Mouse (Mus musculus): ENCODE data around the gene Pde11a. TPM values are rescaled to one million over a fixed set of nuclear protein-coding genes. Genes with fewer than 3 reads are reported as not detected.

The Pde11a gene
- polyA plus RNA-seq, 1 experiment from 2014 or later, result 0.18 TPM

DNA sequence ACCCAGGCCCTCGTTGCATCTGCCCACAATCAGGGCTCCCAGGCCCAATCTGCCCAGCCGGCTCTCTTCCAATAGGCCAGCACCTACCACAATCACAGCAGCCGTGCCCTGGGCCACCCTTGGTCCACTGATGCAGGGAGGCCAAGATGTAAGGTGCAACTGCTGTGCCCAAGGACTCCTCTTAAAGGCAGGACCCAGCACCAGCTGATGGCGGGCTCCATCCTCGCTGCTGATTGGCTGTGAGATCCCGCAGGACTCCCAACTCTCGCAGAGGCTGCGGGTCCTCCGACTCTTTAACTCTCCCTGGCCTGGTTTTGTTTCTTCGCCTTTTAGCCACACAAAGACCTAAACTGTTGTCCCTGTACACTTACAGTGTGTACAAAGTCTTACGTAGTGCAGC, 21.7 kb upstream of the Pde11a start, which contains the start of gene Cyct:
Gene Cyct (minus strand): TSS at position 225 of the 400 bp plus-strand sequence.
- Histone ChIP-seq H3K27ac (no peak within 1 kb of the TSS), H3K9ac (no peak within 1 kb of the TSS), H3K4me3 (no peak within 1 kb of the TSS), H3K27me3 (no peaks in the 10 kb centered on the region), H3K9me3 (replicated peaks) (no peaks in the 10 kb centered on the region), H3K4me2 (replicated peaks) (no peak within 1 kb of the TSS), H3K36me3 (no peaks in the 10 kb centered on the region), H3K4me1 (no peaks in the 10 kb centered on the region)
- ATAC-seq (ENCODE audit: low FRiP score), result no peak
- WGBS, result 88% methylated on average over 11 of the region's 11 CpGs

DNA sequence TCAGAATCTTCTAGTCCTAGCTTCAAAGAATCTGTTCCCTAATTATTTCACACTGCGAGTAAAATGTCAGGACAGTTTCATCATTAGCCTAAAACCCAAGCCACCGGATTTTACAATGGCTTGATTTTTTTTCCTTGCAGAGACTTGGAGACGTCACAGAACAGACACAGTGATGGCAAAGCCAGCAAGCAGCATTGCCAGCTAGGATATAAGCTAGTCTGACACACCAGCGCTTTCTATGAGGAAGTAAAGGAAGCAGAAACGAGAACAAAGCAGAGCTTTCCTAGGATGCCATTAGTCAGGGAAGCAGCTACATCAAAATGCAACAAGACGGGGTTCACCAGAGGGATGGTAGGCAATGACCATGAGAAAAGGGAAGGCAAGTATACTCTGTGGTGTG, 9.3 kb upstream of the Pde11a start:
- ATAC-seq (ENCODE audit: low FRiP score), result no peak
- Histone ChIP-seq H3K4me1 (no peaks in the 10 kb centered on the region), H3K9me3 (replicated peaks) (no peaks in the 10 kb centered on the region), H3K4me3 (no peak overlapping the region), H3K27me3 (no peaks in the 10 kb centered on the region), H3K4me2 (replicated peaks) (no peak overlapping the region), H3K9ac (no peak overlapping the region), H3K36me3 (no peaks in the 10 kb centered on the region), H3K27ac (no peak overlapping the region)
- WGBS, result 82% methylated on average over 6 of the region's 6 CpGs

DNA sequence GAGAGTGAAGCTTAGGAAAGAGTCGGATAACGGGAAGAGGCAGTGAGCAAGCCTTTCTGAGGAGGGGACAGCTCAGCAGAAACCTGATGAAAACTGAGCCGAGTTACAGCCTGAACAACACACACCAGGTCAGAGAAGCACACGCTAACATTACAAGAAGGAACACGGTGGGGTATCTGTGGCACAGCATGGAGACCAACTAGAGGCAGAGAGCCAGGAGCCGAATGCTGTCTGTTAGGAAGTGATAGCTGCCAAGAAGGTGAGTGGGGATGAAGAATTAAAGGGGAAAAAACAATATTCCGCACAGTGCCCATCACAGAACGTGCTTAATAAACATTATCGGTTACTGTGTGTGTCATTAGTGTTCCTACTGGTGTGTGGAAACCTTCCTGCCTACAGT, 3.6 kb upstream of the Pde11a start:
- H3K27me3 ChIP-seq, result peaks cover 21% of the 10 kb centered on the region
- no peak overlapping the region for H3K9ac ChIP-seq
- no peak overlapping the region for H3K4me2 ChIP-seq (replicated peaks)
- peaks cover 10% of the 10 kb centered on the region for H3K4me1 ChIP-seq
- WGBS, result 86% methylated on average over 9 of the region's 9 CpGs
- H3K9me3 ChIP-seq (replicated peaks), result no peaks in the 10 kb centered on the region
- no peak overlapping the region for H3K27ac ChIP-seq
- no peak overlapping the region for H3K4me3 ChIP-seq
- no peak for ATAC-seq (ENCODE audit: low FRiP score)
- no peaks in the 10 kb centered on the region for H3K36me3 ChIP-seq

DNA sequence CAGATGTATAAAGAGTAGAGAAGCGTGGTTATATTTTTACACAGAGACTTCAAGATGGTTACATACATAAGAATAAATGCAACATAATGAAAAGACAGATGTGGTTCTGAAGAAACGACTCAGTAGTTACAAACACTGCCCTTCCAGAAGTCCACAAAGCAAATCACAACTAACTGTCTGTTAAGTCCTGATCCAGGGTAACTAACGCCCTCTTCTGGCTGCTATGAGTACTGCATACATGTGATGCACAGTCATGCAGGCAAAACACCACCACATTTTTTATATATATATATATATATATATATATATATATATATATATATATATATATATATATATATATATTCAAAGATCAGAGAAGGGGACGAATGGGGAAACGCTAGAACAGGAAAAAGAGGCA, 4.0 kb downstream of the Pde11a start:
- H3K27ac ChIP-seq, result no peak overlapping the region
- ATAC-seq (ENCODE audit: low FRiP score), result no peak
- WGBS, result 86% methylated on average over 5 of the region's 5 CpGs
- no peaks in the 10 kb centered on the region for H3K9me3 ChIP-seq (replicated peaks)
- no peak overlapping the region for H3K4me3 ChIP-seq
- peaks cover 10% of the 10 kb centered on the region for H3K4me1 ChIP-seq
- no peak overlapping the region for H3K9ac ChIP-seq
- no peak overlapping the region for H3K4me2 ChIP-seq (replicated peaks)
- H3K36me3 ChIP-seq, result no peaks in the 10 kb centered on the region
- H3K27me3 ChIP-seq, result peaks cover 19% of the 10 kb centered on the region

DNA sequence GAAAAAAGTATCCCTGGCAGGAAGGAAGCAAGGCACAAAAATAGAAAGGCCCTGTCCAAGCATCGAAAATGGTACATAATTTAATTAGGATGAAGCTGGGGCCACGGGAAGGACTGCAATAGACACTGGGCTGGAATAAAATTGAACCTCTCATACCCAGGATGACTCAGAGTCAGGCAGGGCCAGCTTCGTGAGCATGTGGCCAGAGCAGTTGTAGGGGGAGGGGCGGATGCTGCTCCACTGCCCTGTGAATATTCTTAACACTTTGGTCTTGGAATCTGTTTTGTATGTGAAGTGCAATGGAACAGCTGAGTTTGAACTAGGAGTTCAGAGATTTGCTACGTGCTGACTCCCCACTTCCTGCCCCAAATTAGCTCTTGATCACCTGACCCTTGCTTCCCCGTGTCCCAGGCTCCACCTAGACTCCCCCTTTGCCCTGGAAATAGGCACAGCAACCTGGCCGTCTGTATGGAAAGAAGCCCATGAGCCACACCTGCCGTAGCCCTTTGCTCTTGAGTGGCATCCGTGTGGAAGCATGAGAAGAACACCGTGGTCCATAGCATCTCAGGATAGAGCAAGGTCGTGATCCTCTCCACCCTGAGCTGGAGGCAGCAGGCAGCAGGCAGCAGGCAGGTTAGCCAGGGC, 6.3 kb downstream of the Pde11a start:
- ATAC-seq (ENCODE audit: low FRiP score), result no peak
- Histone ChIP-seq H3K36me3 (no peaks in the 10 kb centered on the region), H3K27me3 (no peaks in the 10 kb centered on the region; the same call in 1 of the 2 replicates), H3K9me3 (replicated peaks) (no peaks in the 10 kb centered on the region), H3K4me2 (replicated peaks) (no peak overlapping the region), H3K27ac (no peak overlapping the region), H3K4me3 (no peak overlapping the region), H3K4me1 (0 out of 2 replicates have a peak, but pooled peaks cover 2% of the 10 kb centered on the region), H3K9ac (no peak overlapping the region)
- WGBS, result 75% methylated on average over 11 of the region's 11 CpGs

DNA sequence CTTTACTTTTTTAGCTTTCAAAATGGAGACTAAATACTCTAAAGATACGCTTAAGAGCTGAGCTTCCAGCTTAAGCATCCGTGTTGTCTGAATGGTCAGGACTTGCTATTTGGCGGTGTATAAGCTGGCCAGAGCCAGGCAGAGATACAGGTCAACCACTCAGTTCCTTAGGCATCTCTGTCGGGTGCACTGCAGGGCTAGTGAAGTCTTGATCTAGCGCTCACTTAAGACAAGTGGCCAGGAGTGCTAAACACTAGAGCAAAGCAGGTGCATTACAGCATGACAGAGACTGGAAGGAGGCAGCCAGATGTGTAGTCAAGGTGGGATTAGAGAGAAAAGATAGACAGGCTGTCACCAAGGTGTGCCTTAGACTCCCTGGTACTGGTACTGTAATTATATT, 8.5 kb downstream of the Pde11a start:
- no peak for ATAC-seq (ENCODE audit: low FRiP score)
- Histone ChIP-seq H3K4me3 (no peak overlapping the region), H3K36me3 (no peaks in the 10 kb centered on the region), H3K9me3 (replicated peaks) (no peaks in the 10 kb centered on the region), H3K9ac (no peak overlapping the region), H3K4me2 (replicated peaks) (no peak overlapping the region), H3K4me1 (0 out of 2 replicates have a peak, but pooled peaks cover 2% of the 10 kb centered on the region), H3K27ac (no peak overlapping the region), H3K27me3 (no peaks in the 10 kb centered on the region)
- 90% methylated on average over 5 of the region's 5 CpGs for WGBS

DNA sequence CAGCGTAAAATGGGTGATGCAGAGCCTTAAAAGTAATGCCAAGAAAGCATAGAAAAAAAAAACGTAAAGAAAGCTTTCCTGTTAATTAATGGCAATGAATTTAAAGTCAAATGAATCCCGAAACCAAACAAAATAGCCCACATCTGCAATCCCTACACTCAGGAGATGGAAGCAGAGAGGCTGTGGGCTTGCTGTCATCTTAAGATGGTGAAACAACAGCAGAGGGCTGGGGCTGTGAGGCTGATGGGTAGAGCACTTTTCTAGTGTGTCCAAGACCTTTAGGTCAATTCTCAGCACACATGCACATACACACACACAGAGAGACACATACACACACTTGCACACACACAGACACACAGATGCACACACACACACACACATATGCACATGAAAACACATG, 12.4 kb downstream of the Pde11a start:
- no peaks in the 10 kb centered on the region for H3K36me3 ChIP-seq
- no peaks in the 10 kb centered on the region for H3K9me3 ChIP-seq (replicated peaks)
- no peak overlapping the region for H3K27ac ChIP-seq
- H3K4me2 ChIP-seq (replicated peaks), result no peak overlapping the region
- no peak overlapping the region for H3K9ac ChIP-seq
- H3K27me3 ChIP-seq, result no peaks in the 10 kb centered on the region
- H3K4me1 ChIP-seq, result 0 out of 2 replicates have a peak, but pooled peaks cover 2% of the 10 kb centered on the region
- 93% methylated on average over 3 of the region's 3 CpGs for whole genome bisulfite sequencing
- H3K4me3 ChIP-seq, result no peak overlapping the region
- ATAC-seq (ENCODE audit: low FRiP score), result no peak

DNA sequence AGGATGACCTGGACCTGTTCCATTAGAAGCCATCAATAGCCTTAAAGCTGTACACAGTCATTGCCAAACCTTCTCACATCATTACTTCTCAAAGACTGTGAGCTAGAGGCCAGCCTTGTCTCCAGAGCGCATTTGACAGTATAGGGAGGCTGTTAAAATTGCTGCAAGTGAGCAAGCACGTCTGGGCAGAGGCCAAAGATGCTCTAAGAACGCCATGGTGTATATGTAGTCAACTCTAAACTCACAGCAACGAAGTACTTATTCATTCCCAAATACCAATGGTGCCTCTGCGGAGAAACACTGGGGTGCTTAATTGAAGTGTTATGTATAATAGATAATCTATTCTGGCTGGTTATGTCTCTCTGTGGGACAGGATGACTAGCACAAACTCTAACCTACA, 14.1 kb downstream of the Pde11a start:
- no peak overlapping the region for H3K27ac ChIP-seq
- H3K4me1 ChIP-seq, result 0 out of 2 replicates have a peak, but pooled peaks cover 2% of the 10 kb centered on the region
- 87% methylated on average over 5 of the region's 5 CpGs for WGBS
- no peak overlapping the region for H3K4me3 ChIP-seq
- H3K4me2 ChIP-seq (replicated peaks), result no peak overlapping the region
- H3K9me3 ChIP-seq (replicated peaks), result no peaks in the 10 kb centered on the region
- H3K36me3 ChIP-seq, result no peaks in the 10 kb centered on the region
- H3K27me3 ChIP-seq, result no peaks in the 10 kb centered on the region
- no peak for ATAC-seq (ENCODE audit: low FRiP score)
- H3K9ac ChIP-seq, result no peak overlapping the region

DNA sequence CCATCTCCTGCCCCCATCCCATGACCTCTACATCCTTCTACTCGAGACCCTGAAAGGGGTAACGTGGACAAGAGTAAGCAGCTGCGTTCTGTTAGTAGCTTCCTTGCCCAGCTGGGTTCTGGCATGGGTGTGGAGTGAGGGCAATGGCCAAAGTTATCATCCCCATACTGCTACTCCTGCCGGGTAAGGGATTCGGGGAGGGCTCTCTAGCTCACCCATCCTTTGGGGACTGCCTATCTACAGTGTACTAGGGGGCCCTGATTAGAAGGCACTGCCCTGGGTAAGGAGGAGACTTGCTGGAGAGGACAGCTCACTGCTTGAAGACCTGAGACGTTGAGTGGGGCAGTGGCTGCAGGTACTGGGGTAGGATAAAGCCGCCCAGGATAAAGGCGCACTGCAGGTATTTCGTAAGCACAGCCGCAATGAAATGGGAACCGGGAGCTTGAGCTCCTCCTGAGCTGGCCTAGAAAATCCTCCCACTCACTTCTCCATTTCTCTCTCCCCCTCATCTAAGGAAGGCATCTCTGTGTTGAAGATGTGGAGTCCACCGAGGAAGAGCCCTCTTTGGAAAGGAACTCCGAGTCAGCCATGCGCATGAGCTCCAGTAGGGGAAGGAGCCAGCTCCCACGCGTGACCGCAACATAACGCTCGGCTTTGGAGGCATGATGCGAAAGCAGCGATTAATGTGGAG, 15.2 kb downstream of the Pde11a start:
- Histone ChIP-seq H3K4me3 (no peak overlapping the region), H3K9ac (no peak overlapping the region), H3K36me3 (no peaks in the 10 kb centered on the region), H3K27ac (no peak overlapping the region), H3K4me2 (replicated peaks) (no peak overlapping the region), H3K27me3 (no peaks in the 10 kb centered on the region), H3K9me3 (replicated peaks) (no peaks in the 10 kb centered on the region), H3K4me1 (no peaks in the 10 kb centered on the region)
- 86% methylated on average over 21 of the region's 21 CpGs for WGBS
- ATAC-seq (ENCODE audit: low FRiP score), result no peak

DNA sequence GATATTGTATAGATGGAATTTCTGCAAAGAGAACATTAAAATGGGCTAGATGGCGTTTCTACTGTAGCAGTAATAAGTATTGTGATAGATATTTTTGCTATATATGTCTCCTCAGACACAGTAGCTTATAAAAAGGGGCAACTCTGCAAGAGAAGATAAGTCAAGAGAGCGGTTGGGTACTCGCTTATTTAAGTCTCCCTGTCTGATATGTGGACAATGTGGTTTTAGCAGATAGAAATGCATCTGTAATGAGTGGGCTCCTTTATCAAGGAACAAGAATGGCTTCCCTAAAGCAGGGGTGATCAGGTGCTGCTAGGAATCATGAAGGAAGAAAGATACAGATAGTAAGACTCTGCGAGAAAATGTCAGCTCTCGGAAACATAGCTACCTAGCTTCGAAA, 18.2 kb downstream of the Pde11a start:
- Histone ChIP-seq H3K4me3 (no peak overlapping the region), H3K9ac (no peak overlapping the region), H3K27ac (no peak overlapping the region), H3K9me3 (replicated peaks) (no peaks in the 10 kb centered on the region), H3K27me3 (no peaks in the 10 kb centered on the region), H3K36me3 (no peaks in the 10 kb centered on the region), H3K4me1 (no peaks in the 10 kb centered on the region), H3K4me2 (replicated peaks) (no peak overlapping the region)
- 93% methylated on average over 6 of the region's 6 CpGs for WGBS
- no peak for ATAC-seq (ENCODE audit: low FRiP score)

DNA sequence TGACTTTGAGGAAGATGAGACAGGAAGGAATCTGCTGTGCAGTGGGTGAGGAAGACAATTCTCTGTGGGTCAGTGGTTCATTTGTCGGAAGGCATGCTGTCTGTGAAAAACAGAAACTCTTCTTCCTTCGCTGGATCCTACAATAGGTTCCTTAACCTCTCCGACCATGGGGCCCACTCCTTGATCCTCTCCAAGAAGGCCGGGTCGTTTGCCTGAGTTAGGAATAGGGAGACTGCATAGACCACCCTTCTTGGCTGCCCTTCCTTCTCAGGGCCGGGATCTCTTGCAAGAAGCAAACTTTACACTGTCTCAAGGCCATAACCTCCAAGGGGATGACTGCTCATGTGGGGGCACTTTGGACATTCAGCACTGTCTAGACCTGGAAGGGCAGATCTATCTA, 19.3 kb downstream of the Pde11a start:
- Histone ChIP-seq H3K36me3 (no peaks in the 10 kb centered on the region), H3K4me2 (replicated peaks) (no peak overlapping the region), H3K4me3 (no peak overlapping the region), H3K9me3 (replicated peaks) (no peaks in the 10 kb centered on the region), H3K9ac (no peak overlapping the region), H3K27me3 (no peaks in the 10 kb centered on the region), H3K27ac (no peak overlapping the region), H3K4me1 (no peaks in the 10 kb centered on the region)
- WGBS, result 79% methylated on average over 6 of the region's 6 CpGs
- no peak for ATAC-seq (ENCODE audit: low FRiP score)

DNA sequence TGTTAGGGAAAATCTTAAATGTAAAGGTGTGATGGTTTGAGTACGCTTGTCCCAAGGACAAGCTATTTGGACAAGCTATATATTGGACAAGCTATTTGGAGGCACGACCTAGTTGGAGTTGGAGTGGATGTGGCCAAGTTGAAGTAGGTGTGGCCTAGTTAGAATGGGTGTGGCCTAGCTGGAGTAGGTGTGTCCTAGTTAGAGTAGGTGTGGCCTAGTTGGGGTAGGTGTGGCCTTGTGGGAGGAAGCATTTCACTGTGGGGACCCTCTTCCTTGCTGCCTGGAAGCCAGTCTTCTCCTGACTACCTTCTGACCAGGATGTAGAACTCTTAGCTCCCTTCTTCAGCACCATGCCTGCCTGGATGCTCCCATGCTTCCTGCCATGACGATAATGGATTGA, 50.9 kb downstream of the Pde11a start:
- Histone ChIP-seq H3K9ac (no peak overlapping the region), H3K27ac (no peak overlapping the region), H3K4me1 (no peaks in the 10 kb centered on the region), H3K4me2 (replicated peaks) (no peak overlapping the region), H3K9me3 (replicated peaks) (no peaks in the 10 kb centered on the region), H3K36me3 (no peaks in the 10 kb centered on the region), H3K27me3 (no peaks in the 10 kb centered on the region), H3K4me3 (no peak overlapping the region)
- ATAC-seq (ENCODE audit: low FRiP score), result no peak
- 91% methylated on average over 3 of the region's 3 CpGs for WGBS

DNA sequence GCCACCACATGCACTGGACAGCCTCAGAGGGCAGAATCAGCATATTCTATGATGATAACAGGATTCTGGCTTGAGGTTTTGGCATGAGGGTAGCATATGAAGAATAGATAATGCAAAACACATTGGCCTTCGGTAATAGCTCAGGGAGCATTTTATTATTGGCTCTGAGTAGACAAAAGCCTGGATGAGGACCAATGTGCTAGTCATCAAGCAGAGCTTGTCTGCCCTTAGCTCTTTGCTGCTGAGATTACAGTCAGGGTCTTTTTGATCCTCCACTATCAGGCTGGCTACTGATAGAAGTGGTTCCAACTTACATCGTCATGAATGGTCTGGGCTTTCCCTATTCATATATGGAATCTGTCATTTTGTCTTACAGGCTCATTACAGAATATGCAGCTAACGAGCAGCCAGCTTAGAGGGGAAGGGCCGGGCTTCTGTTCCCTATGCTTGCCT, 52.3 kb downstream of the Pde11a start:
- no peak overlapping the region for H3K4me3 ChIP-seq
- 85% methylated on average over 4 of the region's 4 CpGs for WGBS
- H3K4me1 ChIP-seq, result no peaks in the 10 kb centered on the region
- ATAC-seq (ENCODE audit: low FRiP score), result no peak
- no peak overlapping the region for H3K27ac ChIP-seq
- no peaks in the 10 kb centered on the region for H3K36me3 ChIP-seq
- H3K9ac ChIP-seq, result no peak overlapping the region
- no peaks in the 10 kb centered on the region for H3K9me3 ChIP-seq (replicated peaks)
- no peak overlapping the region for H3K4me2 ChIP-seq (replicated peaks)
- H3K27me3 ChIP-seq, result no peaks in the 10 kb centered on the region

Data from hindbrain, embryonic 12.5 days (tissue).